Mouse (Mus musculus): ENCODE data around the gene Pla1a.
A peak's percentile ranks its signal among the peaks of the same experiment; 100 is the strongest.
"Not testable (repeated sequence)": the region's sequence is repeated elsewhere in the genome, so short reads cannot be mapped to it uniquely, and the experiment has no call there.

Pla1a gene

GRCm38 (mm10) chr16:38458600-38459280 is 25.8 kb upstream of the Pla1a start:
- no peak for DNase-seq (ENCODE audit: low read depth)

GRCm38 (mm10) chr16:38456812-38457567 is 24.0 kb upstream of the Pla1a start:
- DNase-seq (ENCODE audit: low read depth) = peak; percentile 13

GRCm38 (mm10) chr16:38455511-38456418 is 22.8 kb upstream of the Pla1a start, which contains the start of gene Cd80:
Gene Cd80 (plus strand): TSS chr16:38455561.
- no peak for DNase-seq (ENCODE audit: low read depth)

GRCm38 (mm10) chr16:38454533-38455254 is 21.7 kb upstream of the Pla1a start:
- DNase-seq (ENCODE audit: low read depth) = no peak

- no peak for DNase-seq (ENCODE audit: low read depth)
These were observed 21.0 kb upstream of the Pla1a start for GRCm38 (mm10) chr16:38453952-38454351.

- DNase-seq (ENCODE audit: low read depth) = no peak
These were observed 20.2 kb upstream of the Pla1a start for GRCm38 (mm10) chr16:38453203-38453553.

- peak; percentile 75 for DNase-seq (ENCODE audit: low read depth)
These were observed 19.7 kb upstream of the Pla1a start, which contains the start of gene Adprh for GRCm38 (mm10) chr16:38452442-38453202. Gene Adprh (minus strand): TSS chr16:38452703.

- DNase-seq (ENCODE audit: low read depth) = peak; percentile 15
These were observed 18.7 kb upstream of the Pla1a start for GRCm38 (mm10) chr16:38451421-38452205.

- no peak for DNase-seq (ENCODE audit: low read depth)
These were observed 17.8 kb upstream of the Pla1a start for GRCm38 (mm10) chr16:38450707-38451106.

- DNase-seq (ENCODE audit: low read depth) = no peak
These were observed 15.5 kb upstream of the Pla1a start for GRCm38 (mm10) chr16:38448458-38448857.

- no peak for DNase-seq (ENCODE audit: low read depth)
These were observed 14.4 kb upstream of the Pla1a start for GRCm38 (mm10) chr16:38447366-38447765.

- DNase-seq (ENCODE audit: low read depth) = not testable (repeated sequence)
These were observed 13.2 kb upstream of the Pla1a start for GRCm38 (mm10) chr16:38446141-38446540.

- DNase-seq (ENCODE audit: low read depth) = no peak
These were observed 12.6 kb upstream of the Pla1a start for GRCm38 (mm10) chr16:38445576-38445975.

GRCm38 (mm10) chr16:38445046-38445445 is 12.1 kb upstream of the Pla1a start:
- DNase-seq (ENCODE audit: low read depth) = no peak

GRCm38 (mm10) chr16:38443721-38444464 is 10.9 kb upstream of the Pla1a start:
- DNase-seq (ENCODE audit: low read depth) = no peak

- no peak for DNase-seq (ENCODE audit: low read depth)
These were observed 9.3 kb upstream of the Pla1a start for GRCm38 (mm10) chr16:38442216-38442615.

- DNase-seq (ENCODE audit: low read depth) = no peak
These were observed 8.7 kb upstream of the Pla1a start for GRCm38 (mm10) chr16:38441611-38442010.

- DNase-seq (ENCODE audit: low read depth) = no peak
These were observed 7.5 kb upstream of the Pla1a start for GRCm38 (mm10) chr16:38440403-38440802.

GRCm38 (mm10) chr16:38439190-38439589 is 6.2 kb upstream of the Pla1a start:
- DNase-seq (ENCODE audit: low read depth) = no peak
